Mouse (Mus musculus): ENCODE measurements around the gene Gm49369.
"Not testable (repeated sequence)": the region's sequence is repeated elsewhere in the genome, so short reads cannot be mapped to it uniquely, and the experiment has no call there.

Gm49369 gene

GRCm38 (mm10) chr7:142328507-142328906 lies 54.0 kb downstream of the Gm49369 start:
- no peak for DNase-seq (ENCODE audit: low spot score)

- DNase-seq (ENCODE audit: low spot score) = no peak
These were observed 55.6 kb downstream of the Gm49369 start for GRCm38 (mm10) chr7:142326714-142327445.

GRCm38 (mm10) chr7:142323396-142324117 lies 58.9 kb downstream of the Gm49369 start:
- DNase-seq (ENCODE audit: low spot score) = peak; percentile 33

GRCm38 (mm10) chr7:142322641-142323040 lies 59.8 kb downstream of the Gm49369 start:
- DNase-seq (ENCODE audit: low spot score) = no peak

- DNase-seq (ENCODE audit: low spot score) = not testable (repeated sequence)
These were observed 60.7 kb downstream of the Gm49369 start for GRCm38 (mm10) chr7:142321637-142322306.

All from testis, postnatal 10 days (tissue).